Mouse (Mus musculus) liver, adult (tissue): ENCODE measurements at regions not wholly inside any gene's neighbourhood (a gene's known extent, or its start where the extent isn't known, plus 50 kb on each side); places are given as distances from the start of the nearest gene placed in this dataset.

Source experiments
- GATA4 ChIP-seq: IDR thresholded peaks from 2 replicates; pipeline ENCODE4 v1.6.1; 2014; ENCODE audit warnings: mild to moderate bottlenecking, low read length; ENCODE audit not compliant: insufficient replicate concordance

DNA sequence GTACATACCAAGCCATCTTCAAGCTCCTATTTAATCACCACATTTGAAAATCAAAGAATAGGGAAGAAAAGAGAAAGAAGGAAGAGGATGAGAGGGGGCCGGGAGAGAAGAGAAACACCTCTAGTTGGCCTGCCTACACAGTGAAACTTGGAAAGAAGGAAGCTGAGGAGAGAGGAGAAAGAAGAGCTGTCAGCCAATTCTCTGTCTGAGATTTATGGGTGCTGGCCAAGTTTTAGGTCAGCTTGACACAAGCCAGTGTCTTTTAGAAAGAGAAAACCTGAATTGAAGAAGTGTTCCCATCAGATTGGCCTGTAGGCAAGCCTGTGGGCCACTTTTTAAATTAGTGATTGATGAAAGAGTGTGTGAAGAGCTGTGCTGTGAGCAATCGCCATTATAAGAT, 296.9 kb upstream of the Vmn1r3 start:
- no peak for TF ChIP-seq GATA4

DNA sequence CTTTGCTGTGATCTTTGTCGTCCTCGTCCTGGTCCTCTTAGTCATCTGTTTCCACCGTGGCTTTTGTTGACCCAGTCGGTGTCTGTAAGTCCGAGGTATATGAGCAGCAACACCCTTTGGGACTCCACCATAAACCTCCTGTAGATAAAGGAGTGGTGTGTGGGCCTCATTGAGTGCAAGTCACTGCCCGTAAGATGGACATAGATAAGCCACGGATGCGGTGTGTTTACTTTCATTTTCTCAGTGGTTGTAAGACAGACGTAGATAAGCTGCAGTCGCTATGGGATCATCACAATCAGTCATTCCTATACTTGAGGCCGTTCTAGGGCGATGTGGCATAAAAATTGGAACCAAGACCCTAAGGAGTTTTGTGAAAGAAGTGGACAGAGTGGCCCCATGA, 271.6 kb upstream of the Vmn1r3 start:
- no peak for TF ChIP-seq GATA4

DNA sequence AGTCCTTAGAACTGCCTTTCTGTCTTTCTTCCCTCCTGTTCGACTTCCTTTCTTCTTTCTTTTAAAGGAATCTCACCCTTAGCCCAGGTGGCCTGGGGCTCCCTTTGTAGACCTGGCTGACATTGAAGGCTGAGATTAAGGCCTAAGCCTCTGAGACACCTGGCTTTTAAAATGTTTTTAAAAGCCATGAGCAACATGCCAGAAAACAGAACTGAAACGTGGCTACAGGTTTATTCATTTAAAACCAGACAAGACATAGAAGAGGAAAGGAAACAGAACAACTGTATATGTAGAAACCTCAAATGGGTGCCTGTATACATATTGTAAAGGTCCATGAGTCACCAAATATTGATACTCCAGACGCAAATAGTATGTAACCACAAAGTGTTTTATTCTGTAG, 242.8 kb upstream of the Vmn1r3 start:
- TF ChIP-seq GATA4: no peak

DNA sequence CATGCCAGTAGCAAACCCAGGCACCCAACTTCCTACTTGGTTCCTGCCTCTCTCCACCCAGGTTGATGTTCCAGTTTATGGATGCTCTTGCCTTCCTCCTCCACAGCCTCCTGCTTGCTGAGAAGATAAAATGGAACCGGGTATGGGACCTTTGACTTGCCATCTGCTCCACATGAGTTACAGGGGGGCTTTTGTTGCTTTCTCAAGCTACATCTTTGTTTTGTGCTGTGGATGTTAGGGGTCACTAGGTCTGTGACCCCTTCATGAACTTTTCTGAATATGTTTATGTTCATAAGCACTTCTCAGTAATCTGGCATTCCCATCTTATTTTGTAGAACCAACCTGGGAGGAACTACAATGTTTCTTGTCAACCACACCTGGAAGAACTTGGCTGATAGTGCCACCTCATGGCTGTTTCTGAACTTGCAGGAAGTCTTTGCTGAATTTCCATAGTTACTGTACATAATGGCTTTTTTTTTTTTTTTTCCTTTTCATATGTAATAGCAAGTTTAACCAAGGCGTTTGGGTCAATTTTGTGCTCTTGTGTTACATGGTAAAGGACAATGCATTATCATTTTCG, 234.9 kb upstream of the Vmn1r3 start:
- TF ChIP-seq GATA4: no peak

DNA sequence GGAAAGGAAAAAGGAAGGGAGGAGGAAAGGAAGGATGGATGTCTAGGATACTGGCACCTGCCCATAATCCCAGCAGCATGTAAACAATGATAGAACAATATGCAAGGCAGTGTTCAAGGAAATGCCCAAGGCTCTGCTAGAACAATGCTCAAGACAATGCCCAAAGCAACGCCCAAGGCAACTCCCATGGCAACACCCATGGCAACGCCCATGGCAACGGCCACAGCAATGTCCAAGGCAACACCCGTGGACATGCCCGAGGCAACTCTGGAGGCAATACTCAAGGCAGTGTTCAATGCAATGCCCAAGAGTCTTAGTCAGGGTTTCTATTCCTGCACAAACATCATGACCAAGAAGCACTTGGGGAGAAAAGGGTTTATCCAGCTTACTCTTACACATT, 231.5 kb upstream of the Vmn1r3 start:
- no peak for TF ChIP-seq GATA4

DNA sequence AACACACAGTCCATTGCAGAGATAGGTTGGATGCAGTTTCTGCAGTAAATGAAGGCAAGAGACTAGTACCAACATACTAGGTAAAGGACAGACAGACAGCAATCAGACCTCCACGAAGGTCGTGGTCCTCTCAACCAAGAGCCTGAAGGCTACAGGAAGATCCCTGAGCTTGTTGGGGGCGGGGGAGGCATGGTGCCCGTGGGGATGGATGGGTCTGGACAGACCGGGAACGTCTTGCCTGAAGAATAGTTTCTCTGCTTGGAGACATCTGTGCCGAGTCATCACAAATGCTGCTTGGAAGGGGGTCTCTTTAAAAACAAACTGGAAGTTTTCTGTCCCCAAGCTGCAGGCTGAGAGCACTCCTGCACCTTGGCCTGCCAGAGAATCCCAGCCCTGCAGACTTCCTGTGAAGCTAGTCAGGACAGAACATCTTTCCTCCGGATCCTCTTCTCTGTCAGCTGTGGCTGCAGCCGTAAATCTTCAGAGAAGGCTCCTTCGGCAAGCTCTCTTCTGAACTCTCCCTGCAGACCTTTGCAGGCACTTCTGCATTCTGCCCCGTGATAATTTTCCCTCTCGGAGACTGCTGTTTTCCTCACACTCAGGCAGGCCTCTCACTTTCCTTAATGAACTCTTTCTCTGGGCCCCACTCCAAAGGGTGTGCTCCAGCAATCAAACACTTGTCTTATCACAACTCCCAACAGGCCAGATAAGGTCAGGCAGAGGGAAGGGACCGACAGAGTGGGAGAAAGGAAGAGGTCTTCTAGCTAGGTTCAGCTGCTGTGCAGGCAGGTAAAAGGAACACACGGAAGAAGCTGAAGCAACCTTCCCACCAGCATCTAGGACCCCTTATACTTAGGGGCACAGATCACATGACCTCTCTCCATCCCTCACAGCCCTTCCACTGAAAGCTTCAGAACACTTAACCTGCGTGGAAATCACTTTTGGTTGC, 228.6 kb upstream of the Vmn1r3 start:
- no peak for TF ChIP-seq GATA4

DNA sequence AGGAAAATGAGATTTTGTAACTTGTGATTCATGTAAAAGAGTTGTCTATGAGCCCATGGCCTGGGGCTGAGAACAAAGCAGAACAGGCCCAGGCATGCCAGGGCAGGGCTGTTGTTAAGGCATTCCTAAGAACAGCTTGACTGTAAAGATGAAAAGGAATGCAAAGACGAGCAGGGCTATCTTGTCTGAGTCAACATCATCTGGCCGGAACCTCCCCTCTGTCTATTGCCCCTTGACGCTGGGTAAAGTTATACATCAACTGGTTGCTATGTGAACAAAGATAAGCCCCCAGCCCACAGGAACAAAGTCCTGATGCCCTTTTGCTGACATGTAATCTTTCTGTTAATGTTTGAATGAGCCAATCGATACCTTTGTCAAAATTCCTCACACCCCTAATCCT, 217.7 kb upstream of the Vmn1r3 start:
- peak; percentile 51; the same call in 1 of the 2 replicates for TF ChIP-seq GATA4
